Mouse (Mus musculus) myocyte (in vitro differentiated cells): Measurements from ENCODE around the gene Eva1c.

Experiments used
- CEBPB ChIP-seq: IDR thresholded peaks from 2 replicates; pipeline ENCODE4 v1.6.1; 2011; ENCODE audit warnings: mild to moderate bottlenecking, moderate library complexity; ENCODE audit not compliant: poor library complexity, insufficient read depth, severe bottlenecking
- E2F4 ChIP-seq: IDR thresholded peaks from one replicate; pipeline ENCODE4 v1.6.1; 2011; ENCODE audit warnings: mild to moderate bottlenecking, control low read depth, moderate library complexity; ENCODE audit not compliant: insufficient read depth
- POLR2A ChIP-seq: IDR thresholded peaks from one replicate; pipeline ENCODE4 v1.6.1; 2011; ENCODE audit warnings: low read depth, mild to moderate bottlenecking, control low read depth, moderate library complexity; ENCODE audit not compliant: insufficient read length
- POLR2AphosphoS2 ChIP-seq: IDR thresholded peaks from one replicate; pipeline ENCODE4 v1.6.1; 2011; ENCODE audit warnings: low read depth, control low read depth; ENCODE audit not compliant: insufficient read length
- TCF3 ChIP-seq: IDR thresholded peaks from one replicate; pipeline ENCODE4 v1.6.1; 2011; ENCODE audit warnings: low read depth, control low read depth; ENCODE audit not compliant: insufficient read length

DNA sequence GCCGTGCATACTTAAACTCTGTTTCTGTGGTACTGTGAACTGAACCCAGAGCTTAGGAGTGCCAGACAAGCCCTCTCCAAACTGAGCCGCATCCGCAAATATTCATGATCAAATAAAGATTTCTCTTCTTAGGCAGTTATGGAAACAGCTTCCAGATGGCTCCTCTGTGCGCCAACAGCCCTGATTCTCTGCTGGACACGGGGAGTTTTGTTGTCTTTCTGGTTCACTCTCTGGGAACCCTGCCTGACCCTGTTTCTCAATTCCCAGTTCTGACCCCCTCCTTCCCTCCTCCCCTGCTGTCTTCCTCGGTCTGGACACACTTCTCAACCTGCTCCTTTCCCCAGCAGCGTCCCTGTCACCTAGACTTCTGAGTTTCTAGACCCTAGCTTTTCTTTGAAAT is 3.5 kb upstream of the Eva1c start:
- TF ChIP-seq POLR2A (no peak), TCF3 (no peak), E2F4 (no peak), POLR2AphosphoS2 (no peak), CEBPB (no peak)
